Mouse (Mus musculus) heart, embryonic 11.5 days (tissue): Measurements from ENCODE around the gene Ntmt1. TPM values are rescaled to one million over a fixed set of nuclear protein-coding genes. Genes with fewer than 3 reads are reported as not detected.

Experiments used
- ATAC-seq: fragments of 200-750 bp; cut with Nextera tagmentation; replicated peaks from 2 replicates; pipeline ENCODE4 v1.8.0; 2017; ENCODE audit warnings: moderate library complexity; ENCODE audit not compliant: insufficient number of reproducible peaks, low FRiP score, low TSS enrichment
- H3K27ac ChIP-seq: fragments of 300-500 bp; sonication (generic); 2 replicates; pipeline ENCODE4 v1.5.1; 2014; ENCODE audit warnings: mild to moderate bottlenecking, low read depth, low read length
- H3K27me3 ChIP-seq: fragments of 300-500 bp; sonication (generic); 2 replicates; pipeline ENCODE4 v1.6.1; 2014; ENCODE audit warnings: mild to moderate bottlenecking, low read length, mixed read lengths; ENCODE audit not compliant: control insufficient read depth, insufficient read depth
- H3K36me3 ChIP-seq: fragments of 300-500 bp; sonication (generic); 2 replicates; pipeline ENCODE4 v1.6.1; 2014; ENCODE audit warnings: mild to moderate bottlenecking, low read length, moderate library complexity, mixed read lengths; ENCODE audit not compliant: control insufficient read depth, insufficient read depth
- H3K4me1 ChIP-seq: fragments of 300-500 bp; sonication (generic); 2 replicates; pipeline ENCODE4 v1.6.1; 2014; ENCODE audit warnings: low read length; ENCODE audit not compliant: control insufficient read depth, insufficient read depth
- H3K4me2 ChIP-seq: fragments of 300-500 bp; sonication (generic); 2 replicates; pipeline ENCODE4 v1.6.1; 2014; ENCODE audit warnings: mild to moderate bottlenecking, moderate library complexity
- H3K4me3 ChIP-seq: fragments of 300-500 bp; sonication (generic); 2 replicates; pipeline ENCODE4 v1.5.1; 2014; ENCODE audit warnings: low read depth, low read length
- H3K9ac ChIP-seq: fragments of 300-500 bp; sonication (generic); 2 replicates; pipeline ENCODE4 v1.6.1; 2014; ENCODE audit warnings: mild to moderate bottlenecking, low read depth, low read length, moderate library complexity
- H3K9me3 ChIP-seq: fragments of 300-500 bp; sonication (generic); replicated peaks from 2 replicates; pipeline ENCODE4 v1.6.1; 2016; ENCODE audit warnings: low read length; ENCODE audit not compliant: control insufficient read depth
- WGBS: fragments of 180-500 bp; shearing (Covaris S2); extraction: QIAGEN DNeasy Blood & Tissue Kit; methylation state at CpG from one replicate; pipeline ENCODE4 v1.1.7; 2014; ENCODE audit not compliant: insufficient replicate concordance; 5-methylcytosine and 5-hydroxymethylcytosine counted together
- polyA plus RNA-seq: library from polyadenylated mRNA; unstranded; fragments of >200 nt; fragmentation: Nextera tagmentation; extraction: Ambion mirVana; gene quantifications from 2 replicates; pipeline ENCODE4 v1.2.1, GENCODE M21; 2014

Ntmt1 gene
- polyA plus RNA-seq, 1 experiment from 2014 or later = 82.6 TPM

GRCm38 (mm10) chr2:30778235-30778634 lies 29.4 kb upstream of the Ntmt1 start:
- 70% methylated on average over 4 of the region's 4 CpGs for WGBS
- H3K27ac ChIP-seq = no peak overlapping the region; the same call in 1 of the 2 replicates
- H3K4me3 ChIP-seq = no peak overlapping the region
- H3K9ac ChIP-seq = no peak overlapping the region
- no peaks in the 10 kb centered on the region for H3K9me3 ChIP-seq
- peaks cover 20% of the 10 kb centered on the region for H3K4me1 ChIP-seq
- H3K4me2 ChIP-seq = no peak overlapping the region
- no peaks in the 10 kb centered on the region for H3K27me3 ChIP-seq
- no peak for ATAC-seq
- no peaks in the 10 kb centered on the region for H3K36me3 ChIP-seq

GRCm38 (mm10) chr2:30779241-30779640 lies 28.4 kb upstream of the Ntmt1 start:
- H3K27me3 ChIP-seq = no peaks in the 10 kb centered on the region
- no peak for ATAC-seq
- no peak overlapping the region for H3K4me3 ChIP-seq
- no peak overlapping the region for H3K4me2 ChIP-seq
- H3K9me3 ChIP-seq = no peaks in the 10 kb centered on the region
- H3K4me1 ChIP-seq = peaks cover 26% of the 10 kb centered on the region
- peak overlapping the region; percentile 46; the same call in 1 of the 2 replicates for H3K9ac ChIP-seq
- 8% methylated on average over 5 of the region's 5 CpGs for WGBS
- H3K36me3 ChIP-seq = no peaks in the 10 kb centered on the region
- H3K27ac ChIP-seq = peak overlapping the region; percentile 55; the same call in 1 of the 2 replicates

- H3K9ac ChIP-seq = peak overlapping the region; percentile 68
- no peaks in the 10 kb centered on the region for H3K36me3 ChIP-seq
- peaks cover 36% of the 10 kb centered on the region for H3K4me1 ChIP-seq
- H3K27ac ChIP-seq = peak overlapping the region; percentile 64
- no peak for ATAC-seq
- peak overlapping the region; percentile 76 for H3K4me2 ChIP-seq
- no peaks in the 10 kb centered on the region for H3K27me3 ChIP-seq
- 72% methylated on average over 8 of the region's 8 CpGs for WGBS
- no peaks in the 10 kb centered on the region for H3K9me3 ChIP-seq
- H3K4me3 ChIP-seq = peak overlapping the region; percentile 26; the same call in 1 of the 2 replicates
These were observed 25.0 kb upstream of the Ntmt1 start for GRCm38 (mm10) chr2:30782312-30783290.

- under 1% methylated on average over 13 of the region's 13 CpGs for WGBS
- Histone ChIP-seq H3K27ac (peak overlapping the region; percentile 64), H3K4me1 (peaks cover 36% of the 10 kb centered on the region), H3K36me3 (no peaks in the 10 kb centered on the region), H3K4me2 (peak overlapping the region; percentile 76), H3K9ac (peak overlapping the region; percentile 68), H3K9me3 (no peaks in the 10 kb centered on the region), H3K4me3 (peak overlapping the region; percentile 26), H3K27me3 (no peaks in the 10 kb centered on the region)
- ATAC-seq = no peak; the same call in 1 of the 2 replicates
These were observed 24.3 kb upstream of the Ntmt1 start for GRCm38 (mm10) chr2:30783346-30783745.

- Histone ChIP-seq H3K9me3 (no peaks in the 10 kb centered on the region), H3K27ac (peak overlapping the region; percentile 81), H3K36me3 (no peaks in the 10 kb centered on the region), H3K4me1 (peaks cover 29% of the 10 kb centered on the region), H3K9ac (peak overlapping the region; percentile 78), H3K4me2 (peak overlapping the region; percentile 76), H3K27me3 (no peaks in the 10 kb centered on the region), H3K4me3 (peak overlapping the region; percentile 42)
- 5% methylated on average over 37 of the region's 40 CpGs for WGBS
- ATAC-seq = peak; percentile 63; the same call in 1 of the 2 replicates
These were observed 23.3 kb upstream of the Ntmt1 start for GRCm38 (mm10) chr2:30784078-30784994.

- H3K36me3 ChIP-seq = no peaks in the 10 kb centered on the region
- H3K9me3 ChIP-seq = no peaks in the 10 kb centered on the region
- no peak overlapping the region for H3K4me2 ChIP-seq
- H3K4me3 ChIP-seq = no peak overlapping the region
- H3K9ac ChIP-seq = no peak overlapping the region
- WGBS = 42% methylated on average over 4 of the region's 4 CpGs
- ATAC-seq = no peak
- H3K27me3 ChIP-seq = no peaks in the 10 kb centered on the region; the same call in 1 of the 2 replicates
- H3K4me1 ChIP-seq = peaks cover 24% of the 10 kb centered on the region
- no peak overlapping the region for H3K27ac ChIP-seq
These were observed 20.2 kb upstream of the Ntmt1 start for GRCm38 (mm10) chr2:30787466-30787865.

- no peak overlapping the region for H3K4me2 ChIP-seq
These were observed 15.6 kb upstream of the Ntmt1 start for GRCm38 (mm10) chr2:30792061-30792460.

More at GRCm38 (mm10) chr2:30792061-30792460, 15.6 kb upstream of the Ntmt1 start:
- ATAC-seq = no peak
- WGBS = 83% methylated on average over 7 of the region's 7 CpGs
- H3K9me3 ChIP-seq = no peaks in the 10 kb centered on the region
- no peak overlapping the region for H3K27ac ChIP-seq
- peak overlapping the region; percentile 22; the same call in 1 of the 2 replicates for H3K9ac ChIP-seq
- H3K36me3 ChIP-seq = no peaks in the 10 kb centered on the region
- no peak overlapping the region for H3K4me3 ChIP-seq
- H3K27me3 ChIP-seq = peaks cover 2% of the 10 kb centered on the region; the same call in 1 of the 2 replicates
- H3K4me1 ChIP-seq = peaks cover 18% of the 10 kb centered on the region
